Mouse (Mus musculus): Measurements from ENCODE around the gene Gltpd2. TPM values are rescaled to one million over a fixed set of nuclear protein-coding genes. Genes with fewer than 3 reads are reported as not detected.
"Not testable (repeated sequence)": the region's sequence is repeated elsewhere in the genome, so short reads cannot be mapped to it uniquely, and the experiment has no call there.

Gene Gltpd2
- polyA plus RNA-seq, 1 experiment from 2014 or later: 0.27 TPM

DNA sequence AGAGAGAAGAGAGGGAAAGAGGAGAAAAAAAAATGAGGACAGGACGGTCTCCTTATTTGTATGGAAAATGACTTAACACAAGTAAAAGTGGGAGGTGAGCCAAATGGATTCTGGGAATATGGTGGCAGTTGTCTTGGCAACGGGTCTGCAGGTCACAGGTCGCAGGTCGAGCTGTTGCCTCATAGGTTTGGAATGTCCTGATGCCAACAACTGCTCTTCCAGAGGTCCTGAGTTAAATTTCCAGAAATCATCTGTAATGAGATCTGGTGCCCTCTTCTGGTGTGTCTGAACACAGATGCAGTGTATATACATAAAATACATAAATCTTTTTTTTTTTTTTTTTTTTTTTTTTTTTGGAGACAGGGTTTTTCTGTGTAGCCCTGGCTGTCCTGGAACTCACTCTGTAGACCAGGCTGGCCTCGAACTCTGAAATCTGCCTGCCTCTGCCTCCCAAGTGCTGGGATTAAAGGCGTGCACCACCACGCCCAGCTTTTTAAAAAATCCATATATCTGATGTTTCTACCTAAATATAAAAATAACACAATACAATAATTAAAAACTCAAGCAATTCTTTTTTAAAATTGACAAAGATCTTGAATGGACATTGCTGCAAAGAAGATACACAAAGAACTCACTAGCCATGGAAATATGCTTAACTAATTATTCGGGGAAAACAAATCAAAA is 4.5 kb downstream of the Gltpd2 start:
- Histone ChIP-seq H3K4me1 (peaks cover 23% of the 10 kb centered on the region), H3K36me3 (replicated peaks) (peaks cover 15% of the 10 kb centered on the region; the same call in 1 of the 2 replicates)
- not testable (repeated sequence) for H3K9me3 ChIP-seq; H3K4me2 ChIP-seq; ATAC-seq (replicated peaks); H3K27me3 ChIP-seq (replicated peaks); H3K9ac ChIP-seq; H3K27ac ChIP-seq; H3K4me3 ChIP-seq
- WGBS: 87% methylated on average over 8 of the region's 8 CpGs

DNA sequence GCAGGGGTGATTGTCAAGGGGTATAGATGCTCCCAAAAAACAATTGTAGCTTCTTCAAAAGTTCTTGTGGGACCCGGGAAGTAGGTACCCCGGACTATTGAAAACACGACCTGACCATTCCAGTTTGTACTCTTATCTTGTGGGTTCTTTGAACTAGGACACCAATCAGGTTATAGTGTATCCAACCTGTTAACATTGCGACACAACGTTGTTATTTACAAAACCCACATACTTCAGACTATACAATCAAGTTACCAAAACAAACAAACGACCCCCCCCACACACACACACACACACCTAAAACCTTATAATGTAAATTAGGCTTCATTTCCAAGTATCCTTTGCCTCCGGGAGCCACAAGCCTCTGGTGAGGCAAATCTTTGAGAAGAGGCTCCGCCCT is 5.8 kb downstream of the Gltpd2 start:
- ATAC-seq (replicated peaks): peak; percentile 38
- no peaks in the 10 kb centered on the region for H3K27me3 ChIP-seq (replicated peaks)
- peak overlapping the region; percentile 68 for H3K4me2 ChIP-seq
- no peak overlapping the region for H3K27ac ChIP-seq
- H3K4me1 ChIP-seq: peaks cover 21% of the 10 kb centered on the region
- peak overlapping the region; percentile 71 for H3K4me3 ChIP-seq
- 5% methylated on average over 8 of the region's 8 CpGs for WGBS
- H3K9me3 ChIP-seq: no peaks in the 10 kb centered on the region
- 0 out of 2 replicates have a peak overlapping the region, but pooled peaks have one; percentile 22 for H3K9ac ChIP-seq
- H3K36me3 ChIP-seq (replicated peaks): peaks cover 19% of the 10 kb centered on the region; the same call in 1 of the 2 replicates

DNA sequence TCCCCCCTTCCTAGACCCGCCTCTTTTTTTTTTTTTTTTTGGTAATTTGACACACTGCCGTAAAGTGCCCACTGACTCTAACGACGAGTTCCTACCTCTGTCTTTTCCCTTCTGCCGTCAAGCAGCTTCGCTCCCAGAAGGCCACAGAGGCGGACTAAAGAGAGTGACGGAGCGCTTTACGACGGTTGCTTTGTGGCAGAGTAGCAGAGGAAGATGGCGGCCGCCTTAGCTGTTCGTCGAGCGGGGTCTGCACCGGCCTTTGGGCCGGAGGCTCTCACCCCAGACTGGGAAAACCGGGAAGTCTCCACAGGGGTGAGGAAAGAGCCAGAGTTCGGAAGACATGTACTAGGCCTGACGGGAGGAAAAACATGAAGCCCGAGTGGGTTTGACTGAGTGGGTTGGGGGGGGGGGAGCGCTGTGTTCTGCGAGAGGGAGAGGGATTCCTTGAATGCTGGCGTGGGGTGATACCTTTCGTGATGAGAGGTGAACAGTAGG is 6.2 kb downstream of the Gltpd2 start, which contains the start of gene Psmb6:
Psmb6 (plus strand) TSS at position 184 of the 495 bp plus-strand sequence.
- Histone ChIP-seq H3K4me1 (peaks cover 16% of the 10 kb centered on the region), H3K4me3 (peak within 1 kb of the TSS; percentile 71), H3K9me3 (no peaks in the 10 kb centered on the region), H3K27me3 (replicated peaks) (no peaks in the 10 kb centered on the region), H3K27ac (peak within 1 kb of the TSS; percentile 74), H3K4me2 (peak within 1 kb of the TSS; percentile 68), H3K36me3 (replicated peaks) (peaks cover 19% of the 10 kb centered on the region; the same call in 1 of the 2 replicates), H3K9ac (peak within 1 kb of the TSS; percentile 64)
- under 1% methylated on average over 25 of the region's 26 CpGs for WGBS
- ATAC-seq (replicated peaks): peak; percentile 92

DNA sequence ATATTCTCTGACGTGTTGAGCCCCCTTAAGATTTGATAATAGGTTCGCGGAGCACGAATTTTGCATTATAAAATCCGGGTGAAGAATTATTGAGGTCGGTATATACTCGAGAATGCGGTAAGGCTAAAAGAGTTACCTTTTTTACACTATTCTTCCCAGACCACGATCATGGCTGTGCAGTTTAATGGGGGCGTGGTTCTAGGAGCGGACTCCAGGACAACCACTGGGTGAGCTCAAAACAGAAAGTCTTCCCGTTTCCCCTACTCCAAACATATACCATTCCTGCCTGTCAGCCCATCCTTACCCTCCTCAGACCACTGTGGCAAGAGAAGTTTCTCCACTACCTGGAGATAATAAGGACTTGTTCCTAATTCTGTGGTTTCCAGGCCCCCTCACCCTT is 6.7 kb downstream of the Gltpd2 start:
- Histone ChIP-seq H3K4me3 (peak overlapping the region; percentile 71), H3K4me1 (peaks cover 15% of the 10 kb centered on the region), H3K27me3 (replicated peaks) (no peaks in the 10 kb centered on the region), H3K36me3 (replicated peaks) (peaks cover 19% of the 10 kb centered on the region; the same call in 1 of the 2 replicates), H3K27ac (peak overlapping the region; percentile 74), H3K9me3 (no peaks in the 10 kb centered on the region), H3K4me2 (peak overlapping the region; percentile 68), H3K9ac (peak overlapping the region; percentile 64)
- ATAC-seq (replicated peaks): peak; percentile 43
- WGBS: 2% methylated on average over 12 of the region's 12 CpGs

DNA sequence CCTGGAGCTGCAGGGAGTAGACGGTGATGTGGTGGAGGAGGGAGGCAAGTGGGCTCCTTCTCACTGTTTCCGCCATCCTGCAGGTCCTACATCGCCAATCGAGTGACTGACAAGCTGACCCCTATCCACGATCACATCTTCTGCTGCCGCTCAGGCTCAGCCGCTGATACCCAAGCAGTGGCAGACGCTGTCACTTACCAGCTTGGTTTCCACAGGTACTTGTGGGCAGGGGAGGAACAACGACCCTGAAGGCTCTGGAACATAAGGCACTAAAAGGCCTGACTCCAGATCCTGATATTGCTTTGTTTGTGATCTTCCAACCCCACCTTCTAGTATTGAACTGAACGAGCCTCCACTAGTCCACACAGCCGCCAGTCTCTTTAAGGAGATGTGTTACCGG is 7.2 kb downstream of the Gltpd2 start:
- Histone ChIP-seq H3K27me3 (replicated peaks) (no peaks in the 10 kb centered on the region), H3K36me3 (replicated peaks) (peaks cover 19% of the 10 kb centered on the region; the same call in 1 of the 2 replicates), H3K9me3 (no peaks in the 10 kb centered on the region), H3K4me1 (peaks cover 15% of the 10 kb centered on the region), H3K27ac (no peak overlapping the region), H3K4me2 (peak overlapping the region; percentile 68), H3K9ac (no peak overlapping the region), H3K4me3 (peak overlapping the region; percentile 71)
- ATAC-seq (replicated peaks): no peak
- whole genome bisulfite sequencing: 91% methylated on average over 12 of the region's 12 CpGs

DNA sequence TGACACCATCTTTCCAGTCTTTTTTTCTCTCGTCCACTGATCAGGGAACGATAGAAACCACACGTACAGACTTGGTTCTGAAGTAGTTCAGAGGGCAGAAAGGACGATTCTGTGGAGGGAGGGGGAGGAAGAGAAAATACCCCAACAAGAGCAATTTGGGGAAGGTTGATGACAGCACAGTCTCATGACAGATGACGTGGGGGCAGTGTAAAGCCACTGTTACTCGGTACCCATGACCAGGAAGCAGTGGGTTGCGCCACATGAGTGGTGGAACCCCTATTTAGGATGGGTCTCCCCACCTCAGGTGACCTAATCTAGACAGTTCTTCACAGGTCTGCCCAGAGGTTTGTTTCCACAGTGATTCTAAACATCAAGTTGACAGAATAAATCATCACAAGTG is 9.6 kb downstream of the Gltpd2 start:
- Histone ChIP-seq H3K4me3 (no peak overlapping the region), H3K36me3 (replicated peaks) (peaks cover 19% of the 10 kb centered on the region; the same call in 1 of the 2 replicates), H3K27me3 (replicated peaks) (no peaks in the 10 kb centered on the region), H3K9me3 (no peaks in the 10 kb centered on the region), H3K9ac (no peak overlapping the region), H3K27ac (no peak overlapping the region), H3K4me2 (no peak overlapping the region), H3K4me1 (peaks cover 15% of the 10 kb centered on the region)
- WGBS: 89% methylated on average over 7 of the region's 7 CpGs
- ATAC-seq (replicated peaks): no peak

DNA sequence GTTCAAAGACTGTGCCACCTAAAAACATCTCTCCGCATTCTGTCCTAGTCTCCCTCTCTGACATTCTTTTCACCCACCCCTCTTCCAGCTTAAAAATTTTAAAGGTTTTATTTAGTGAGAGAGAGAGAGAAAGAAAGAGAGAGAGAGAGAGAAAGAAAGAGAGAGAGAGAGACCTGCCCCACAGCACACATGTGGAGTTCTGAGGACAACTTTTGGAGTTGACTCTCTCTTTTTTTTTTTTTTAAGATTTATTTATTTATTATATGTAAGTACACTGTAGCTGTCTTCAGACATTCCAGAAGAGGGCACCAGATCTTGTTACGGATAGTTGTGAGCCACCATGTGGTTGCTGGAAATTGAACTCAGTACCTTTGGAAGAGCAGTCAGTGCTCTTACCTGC is 12.1 kb downstream of the Gltpd2 start:
- H3K27ac ChIP-seq; H3K4me2 ChIP-seq; H3K4me3 ChIP-seq; H3K4me1 ChIP-seq; H3K27me3 ChIP-seq (replicated peaks); H3K9me3 ChIP-seq; ATAC-seq (replicated peaks); H3K9ac ChIP-seq: not testable (repeated sequence)
- H3K36me3 ChIP-seq (replicated peaks): peaks cover 19% of the 10 kb centered on the region; the same call in 1 of the 2 replicates
- 76% methylated on average over 2 of the region's 2 CpGs for WGBS

DNA sequence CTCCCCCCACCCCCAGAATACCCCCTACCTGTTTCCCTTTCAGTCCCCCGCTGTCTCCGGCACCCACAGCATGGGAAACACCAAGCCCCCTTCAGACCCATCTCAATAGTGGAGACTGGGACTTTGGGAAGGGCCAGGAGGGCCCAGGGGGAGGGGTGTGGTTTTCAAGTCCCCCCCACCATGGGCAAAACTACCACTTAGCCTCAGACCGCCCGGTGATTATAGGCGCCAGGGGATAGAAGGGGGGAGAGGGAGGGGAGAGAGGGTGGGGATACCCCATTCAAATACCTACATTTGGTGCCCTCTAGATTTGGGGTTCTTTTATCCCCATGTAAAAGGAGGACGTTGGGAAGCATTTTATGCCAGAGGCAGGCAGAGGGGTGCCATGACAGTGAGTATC is 13.8 kb downstream of the Gltpd2 start, which contains the start of gene Gm40193:
Gm40193 (minus strand) TSS at position 101 of the 400 bp plus-strand sequence.
- Histone ChIP-seq H3K9me3 (no peaks in the 10 kb centered on the region), H3K4me3 (no peak within 1 kb of the TSS), H3K4me1 (no peaks in the 10 kb centered on the region), H3K4me2 (no peak within 1 kb of the TSS), H3K36me3 (replicated peaks) (peaks cover 10% of the 10 kb centered on the region; the same call in 1 of the 2 replicates), H3K27ac (no peak within 1 kb of the TSS), H3K27me3 (replicated peaks) (0 out of 2 replicates have a peak, but pooled peaks cover 5% of the 10 kb centered on the region), H3K9ac (no peak within 1 kb of the TSS)
- ATAC-seq (replicated peaks): no peak
- 87% methylated on average over 6 of the region's 6 CpGs for whole genome bisulfite sequencing

DNA sequence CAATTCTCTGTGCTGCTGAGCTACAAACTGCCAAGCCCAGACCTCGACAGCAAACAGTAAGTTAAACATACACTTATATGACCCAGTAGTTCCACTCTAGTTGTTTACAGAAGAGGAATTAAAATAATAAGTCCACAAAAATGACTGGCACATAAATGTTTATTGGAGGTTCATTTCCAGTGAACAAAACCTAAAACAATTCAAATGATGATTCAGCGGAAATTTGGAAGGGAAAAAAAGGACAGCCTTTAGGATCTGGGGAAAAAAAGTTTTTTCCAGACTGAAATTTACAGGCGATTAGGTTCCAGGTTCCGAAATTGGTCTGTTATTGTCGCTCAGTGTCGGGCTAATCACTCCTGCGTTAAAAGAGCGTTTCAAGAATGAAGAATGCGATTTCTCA is 20.4 kb downstream of the Gltpd2 start:
- Histone ChIP-seq H3K4me3 (peak overlapping the region; percentile 50), H3K4me2 (peak overlapping the region; percentile 62), H3K9me3 (no peaks in the 10 kb centered on the region), H3K36me3 (replicated peaks) (no peaks in the 10 kb centered on the region), H3K27me3 (replicated peaks) (peaks cover 17% of the 10 kb centered on the region; the same call in 1 of the 2 replicates), H3K4me1 (peaks cover 7% of the 10 kb centered on the region; the same call in 1 of the 2 replicates), H3K9ac (peak overlapping the region; percentile 45), H3K27ac (0 out of 2 replicates have a peak overlapping the region, but pooled peaks have one; percentile 5)
- 19% methylated on average over 9 of the region's 9 CpGs for WGBS
- no peak for ATAC-seq (replicated peaks)

DNA sequence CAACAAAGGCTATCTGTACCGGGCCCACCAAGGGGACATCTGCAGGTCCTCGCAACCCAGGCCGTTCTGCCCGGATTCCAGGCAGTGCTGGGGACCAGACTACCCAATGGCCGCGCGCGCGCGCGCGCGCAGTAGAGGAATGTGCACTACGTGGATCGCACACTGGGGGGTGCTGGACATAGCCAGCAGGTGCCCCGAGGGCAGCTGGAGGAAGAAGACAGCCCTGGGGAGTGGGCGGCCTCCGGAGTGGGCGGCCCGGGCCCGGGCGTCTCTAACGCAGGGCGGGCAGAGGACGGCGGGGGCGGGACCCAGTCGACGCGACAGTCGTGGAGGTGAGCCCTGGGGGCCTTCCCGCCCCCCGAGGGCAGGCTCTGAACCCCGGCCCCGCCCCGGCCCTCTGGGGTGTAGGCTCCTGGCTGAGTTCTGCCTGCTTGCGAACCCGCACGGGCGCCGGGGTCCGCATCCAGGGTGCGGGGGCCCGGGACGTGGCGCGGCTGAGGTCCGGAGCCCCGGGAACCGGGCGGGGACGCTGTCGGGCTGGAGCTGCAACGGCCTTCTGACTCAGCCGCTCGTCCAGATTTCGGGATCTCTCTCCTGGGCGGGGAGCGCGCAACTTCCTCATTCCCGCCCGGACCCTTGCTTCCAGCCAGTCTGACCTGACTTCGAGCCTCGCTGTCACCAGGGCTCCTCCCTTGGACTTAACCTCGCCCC is 21.0 kb downstream of the Gltpd2 start, which contains the start of gene Pld2:
Pld2 (plus strand) TSS at position 188 of the 711 bp plus-strand sequence.
- no peaks in the 10 kb centered on the region for H3K36me3 ChIP-seq (replicated peaks)
- H3K4me2 ChIP-seq: peak within 1 kb of the TSS; percentile 62
- no peaks in the 10 kb centered on the region for H3K9me3 ChIP-seq
- H3K27ac ChIP-seq: peak within 1 kb of the TSS; percentile 5; the same call in 1 of the 2 replicates
- peak; percentile 86 for ATAC-seq (replicated peaks)
- peaks cover 17% of the 10 kb centered on the region; the same call in 1 of the 2 replicates for H3K27me3 ChIP-seq (replicated peaks)
- peaks cover 7% of the 10 kb centered on the region; the same call in 1 of the 2 replicates for H3K4me1 ChIP-seq
- under 1% methylated on average over 60 of the region's 65 CpGs for WGBS
- H3K9ac ChIP-seq: peak within 1 kb of the TSS; percentile 45
- peak within 1 kb of the TSS; percentile 50 for H3K4me3 ChIP-seq

DNA sequence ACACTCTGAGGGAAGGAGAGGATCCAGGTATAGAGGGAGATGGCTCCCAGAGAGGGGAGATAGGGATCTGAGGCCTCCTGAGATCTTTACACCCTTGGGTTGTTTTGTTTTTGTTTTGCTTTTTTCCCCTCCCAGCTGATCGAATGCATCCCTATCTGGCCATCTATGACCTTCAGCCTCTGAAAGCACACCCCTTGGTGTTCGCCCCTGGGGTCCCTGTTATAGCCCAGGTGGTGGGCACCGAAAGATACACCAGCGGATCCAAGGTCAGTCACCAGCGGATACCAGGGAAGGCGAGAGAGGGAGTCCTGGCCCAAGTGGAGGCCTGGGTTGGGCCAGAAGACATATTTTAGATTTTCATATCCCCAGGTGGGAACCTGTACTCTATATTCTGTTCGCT is 21.9 kb downstream of the Gltpd2 start:
- no peak overlapping the region for H3K27ac ChIP-seq
- WGBS: 88% methylated on average over 7 of the region's 7 CpGs
- H3K4me2 ChIP-seq: peak overlapping the region; percentile 62
- ATAC-seq (replicated peaks): no peak
- H3K27me3 ChIP-seq (replicated peaks): peaks cover 17% of the 10 kb centered on the region; the same call in 1 of the 2 replicates
- peak overlapping the region; percentile 50 for H3K4me3 ChIP-seq
- H3K36me3 ChIP-seq (replicated peaks): no peaks in the 10 kb centered on the region
- no peak overlapping the region for H3K9ac ChIP-seq
- H3K9me3 ChIP-seq: no peaks in the 10 kb centered on the region
- peaks cover 7% of the 10 kb centered on the region; the same call in 1 of the 2 replicates for H3K4me1 ChIP-seq

DNA sequence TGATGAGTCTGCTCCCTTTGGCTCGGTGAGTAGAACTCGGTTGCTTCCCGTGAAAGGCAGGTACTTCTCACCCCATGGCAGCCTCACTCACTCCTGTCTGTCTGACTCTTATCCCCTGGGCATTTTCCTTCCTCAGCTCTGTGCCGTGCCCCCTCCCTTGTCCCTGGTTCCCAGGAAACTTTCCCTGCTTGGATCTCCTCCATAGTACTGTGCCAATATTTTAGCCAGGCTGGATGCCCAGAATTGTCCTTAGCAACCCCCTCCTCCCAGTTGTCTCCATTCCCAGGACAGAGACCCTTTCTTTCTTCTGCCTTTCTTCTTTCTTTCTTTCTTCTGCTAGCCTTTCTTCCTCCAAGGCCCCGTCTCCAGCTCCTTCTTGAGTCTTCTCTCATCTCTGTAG is 22.4 kb downstream of the Gltpd2 start:
- peak overlapping the region; percentile 62; the same call in 1 of the 2 replicates for H3K4me2 ChIP-seq
- WGBS: 74% methylated on average over 5 of the region's 5 CpGs
- no peaks in the 10 kb centered on the region for H3K9me3 ChIP-seq
- 0 out of 2 replicates have a peak overlapping the region, but pooled peaks have one; percentile 50 for H3K4me3 ChIP-seq
- no peak overlapping the region for H3K27ac ChIP-seq
- no peak overlapping the region for H3K9ac ChIP-seq
- H3K4me1 ChIP-seq: peaks cover 7% of the 10 kb centered on the region; the same call in 1 of the 2 replicates
- peaks cover 17% of the 10 kb centered on the region; the same call in 1 of the 2 replicates for H3K27me3 ChIP-seq (replicated peaks)
- no peak for ATAC-seq (replicated peaks)
- H3K36me3 ChIP-seq (replicated peaks): no peaks in the 10 kb centered on the region

Measured in midbrain, embryonic 15.5 days (tissue).